Mouse (Mus musculus): ENCODE results near the gene Gcm1. TPM values are rescaled to one million over a fixed set of nuclear protein-coding genes. Genes with fewer than 3 reads are reported as not detected.
A peak's percentile ranks its signal among the peaks of the same experiment; 100 is the strongest.

The Gcm1 gene
- total RNA-seq, 2 experiments from 2014 or later = not detected

- intact Hi-C loops (cut with DNase I) = no loop called here
Measured at GRCm38 (mm10) chr9:78088971-78089370, 37.2 kb downstream of the Gcm1 start.

DNA sequence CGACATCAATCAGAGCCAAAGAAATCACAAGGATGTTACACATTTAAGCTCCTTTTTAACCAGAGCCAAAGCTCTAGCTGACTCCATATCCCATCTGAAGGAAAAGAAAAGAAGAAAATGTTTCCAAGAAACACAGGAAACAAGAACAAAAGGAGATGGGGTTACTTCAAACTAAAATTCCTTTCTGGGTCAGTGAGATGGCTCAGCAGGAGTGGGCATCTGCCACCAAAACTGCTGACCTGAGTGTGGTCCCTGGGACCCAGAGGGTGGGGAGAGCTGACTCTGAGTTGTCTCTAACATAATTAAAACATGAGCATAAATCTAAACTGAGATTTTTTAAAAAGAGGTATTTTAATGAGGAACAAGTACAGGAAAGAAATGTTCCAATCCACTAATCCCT, 38.2 kb downstream of the Gcm1 start:
- intact Hi-C loops (cut with DNase I) = no loop called here
- peak in 1 of 2 experiments; percentile 38 for DNase-seq (ENCODE audit: extremely low spot score in 1 of 2, low spot score in 2 of 2)

More at GRCm38 (mm10) chr9:78088971-78089370, 37.2 kb downstream of the Gcm1 start:
- no peak for DNase-seq (ENCODE audit: extremely low spot score in 1 of 2, low spot score in 2 of 2)

DNA sequence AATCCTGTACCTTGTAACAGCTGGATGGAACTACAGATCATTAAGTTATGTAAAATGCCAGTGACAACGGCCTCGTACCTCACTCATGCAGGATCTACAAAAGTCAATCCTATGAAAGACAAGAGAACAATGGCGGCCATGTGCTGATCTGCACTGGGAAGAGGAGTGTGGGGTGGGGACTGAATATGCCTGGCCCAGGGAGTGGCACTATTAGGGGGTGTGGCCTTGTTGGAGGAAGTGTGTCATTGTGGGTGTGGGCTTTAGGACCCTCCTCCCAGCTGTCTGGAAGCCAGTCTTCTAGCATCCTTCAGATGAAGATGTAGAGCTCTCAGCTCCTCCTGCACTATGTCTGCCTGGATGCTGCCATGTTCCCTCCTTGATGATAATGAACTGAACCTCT, 38.9 kb downstream of the Gcm1 start:
- intact Hi-C loops (cut with DNase I) = no loop called here
- DNase-seq (ENCODE audit: extremely low spot score in 1 of 2, low spot score in 2 of 2) = no peak

- intact Hi-C loops (cut with DNase I) = no loop called here
- DNase-seq (ENCODE audit: extremely low spot score in 1 of 2, low spot score in 2 of 2) = no peak
Measured at GRCm38 (mm10) chr9:78095686-78096085, 44.0 kb downstream of the Gcm1 start.

DNA sequence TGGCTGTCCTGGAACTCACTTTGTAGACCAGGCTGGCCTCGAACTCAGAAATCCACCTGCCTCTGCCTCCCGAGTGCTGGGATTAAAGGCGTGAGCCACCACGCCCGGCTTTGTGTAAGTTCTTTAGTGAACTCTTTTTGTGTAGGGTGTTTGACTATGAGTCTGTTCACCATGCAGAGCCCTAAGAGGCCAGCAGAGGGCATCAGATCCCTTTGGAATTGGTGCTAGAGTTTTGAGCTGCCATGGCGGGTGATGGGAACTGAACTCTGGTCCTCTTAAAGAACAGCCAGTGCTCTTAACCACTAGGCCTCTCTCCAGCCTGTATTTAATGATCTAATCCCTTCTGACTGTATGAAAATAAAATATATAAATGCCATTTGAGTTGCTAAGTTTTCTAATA, 44.7 kb downstream of the Gcm1 start:
- DNase-seq (ENCODE audit: extremely low spot score in 1 of 2, low spot score in 2 of 2) = no peak
- intact Hi-C loops (cut with DNase I) = no loop called here

DNA sequence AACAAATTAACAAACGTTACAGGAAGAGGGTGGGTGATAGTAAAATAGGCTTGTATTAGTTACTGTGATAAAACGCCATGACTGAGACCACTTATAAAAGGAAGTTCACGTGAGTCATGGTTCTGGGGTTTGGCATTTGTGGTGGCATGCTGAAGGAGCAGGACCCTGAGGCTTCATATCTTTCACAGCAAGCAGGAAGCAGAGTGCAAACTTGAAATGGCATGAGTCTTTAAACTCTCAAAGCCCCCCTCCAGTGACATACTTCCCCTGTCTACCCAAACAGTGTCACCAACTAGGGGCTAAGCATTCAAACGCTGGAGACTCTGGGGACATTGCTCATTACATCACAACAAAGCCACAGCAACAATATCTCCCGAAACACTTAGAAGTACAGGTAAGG, 49.2 kb downstream of the Gcm1 start:
- intact Hi-C loops (cut with DNase I) = no loop called here
- no peak for DNase-seq (ENCODE audit: extremely low spot score in 1 of 2, low spot score in 2 of 2)

DNA sequence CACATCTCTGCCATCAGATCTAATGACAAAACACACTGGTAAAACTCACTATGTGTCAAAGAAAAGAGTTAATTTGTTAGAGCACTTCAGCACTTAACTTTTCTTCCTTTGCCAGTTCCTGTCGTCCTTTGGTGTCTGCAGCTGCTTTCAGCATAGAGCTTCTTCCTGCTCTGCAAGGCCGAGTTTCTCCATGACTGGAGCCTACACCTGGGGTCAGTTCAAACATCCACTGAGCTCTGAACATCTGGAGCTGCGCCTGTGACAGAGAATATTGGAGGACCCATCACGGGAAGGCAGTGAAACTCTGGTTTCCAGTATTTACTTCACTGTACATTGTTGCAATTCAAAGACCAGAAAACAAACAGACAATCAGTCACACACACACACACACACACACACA, 49.7 kb downstream of the Gcm1 start:
- intact Hi-C loops (cut with DNase I) = no loop called here

GRCm38 (mm10) chr9:78103965-78104560, 52.3 kb downstream of the Gcm1 start:
- intact Hi-C loops (cut with DNase I) = no loop called here
- no peak for DNase-seq (ENCODE audit: extremely low spot score in 1 of 2, low spot score in 2 of 2)

More for the DNA sequence above, 49.7 kb downstream of the Gcm1 start:
- DNase-seq (ENCODE audit: extremely low spot score in 1 of 2, low spot score in 2 of 2) = no peak

- DNase-seq (ENCODE audit: extremely low spot score in 1 of 2, low spot score in 2 of 2) = no peak
- intact Hi-C loops (cut with DNase I) = no loop called here
Measured at GRCm38 (mm10) chr9:78104973-78105372, 53.2 kb downstream of the Gcm1 start.

GRCm38 (mm10) chr9:78105501-78105932, 53.8 kb downstream of the Gcm1 start:
- intact Hi-C loops (cut with DNase I) = no loop called here

DNA sequence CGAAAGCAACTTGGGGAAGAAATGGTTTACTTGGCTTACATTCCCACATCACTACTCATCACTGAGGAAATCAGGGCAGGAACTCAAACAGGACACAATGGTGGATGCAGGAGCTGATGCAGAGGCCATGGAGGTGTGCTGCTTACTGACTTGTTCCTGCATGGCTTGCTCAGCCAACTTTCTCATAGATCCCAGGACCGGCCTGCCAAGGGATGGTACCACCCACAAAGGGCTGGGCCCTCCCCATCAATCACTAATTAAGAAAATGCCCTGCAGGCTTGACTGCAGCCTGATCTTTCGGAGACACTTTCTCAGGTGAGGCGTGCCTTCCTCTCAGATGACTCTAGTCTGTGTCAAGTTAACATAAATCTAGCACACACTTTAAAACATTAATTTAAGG, 55.1 kb downstream of the Gcm1 start:
- intact Hi-C loops (cut with DNase I) = no loop called here
- DNase-seq (ENCODE audit: extremely low spot score in 1 of 2, low spot score in 2 of 2) = no peak

More at GRCm38 (mm10) chr9:78105501-78105932, 53.8 kb downstream of the Gcm1 start:
- no peak for DNase-seq (ENCODE audit: extremely low spot score in 1 of 2, low spot score in 2 of 2)

DNA sequence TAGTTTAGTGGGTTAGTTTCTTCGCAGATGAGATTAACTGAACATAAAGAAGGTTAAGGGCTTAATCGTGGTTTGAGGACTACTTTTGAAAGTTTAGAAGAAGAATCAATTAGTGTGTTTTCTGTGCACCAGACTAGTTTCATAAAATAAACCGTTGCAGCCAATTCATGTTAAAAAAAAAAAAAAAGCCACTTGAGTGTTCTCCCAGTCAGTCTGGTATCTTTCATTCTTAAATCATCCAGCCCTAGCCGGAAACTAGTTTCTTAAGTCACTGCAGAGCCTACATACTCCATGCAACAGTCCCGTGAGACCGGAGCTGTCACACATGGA, 55.8 kb downstream of the Gcm1 start:
- no peak for DNase-seq (ENCODE audit: extremely low spot score in 1 of 2, low spot score in 2 of 2)
- intact Hi-C loops (cut with DNase I) = no loop called here

- intact Hi-C loops (cut with DNase I) = no loop called here
- DNase-seq (ENCODE audit: extremely low spot score in 1 of 2, low spot score in 2 of 2) = peak; percentile 66 to 86
Measured at GRCm38 (mm10) chr9:78107912-78108795, 56.4 kb downstream of the Gcm1 start.

- intact Hi-C loops (cut with DNase I) = no loop called here
- DNase-seq (ENCODE audit: extremely low spot score in 1 of 2, low spot score in 2 of 2) = peak; percentile 91 to 93
Measured at GRCm38 (mm10) chr9:78108796-78109239, 57.1 kb downstream of the Gcm1 start, which contains the start of the genes Fbxo9 and Ick. Fbxo9 (minus strand) TSS chr9:78109065. Ick (plus strand) TSS chr9:78109192.

DNA sequence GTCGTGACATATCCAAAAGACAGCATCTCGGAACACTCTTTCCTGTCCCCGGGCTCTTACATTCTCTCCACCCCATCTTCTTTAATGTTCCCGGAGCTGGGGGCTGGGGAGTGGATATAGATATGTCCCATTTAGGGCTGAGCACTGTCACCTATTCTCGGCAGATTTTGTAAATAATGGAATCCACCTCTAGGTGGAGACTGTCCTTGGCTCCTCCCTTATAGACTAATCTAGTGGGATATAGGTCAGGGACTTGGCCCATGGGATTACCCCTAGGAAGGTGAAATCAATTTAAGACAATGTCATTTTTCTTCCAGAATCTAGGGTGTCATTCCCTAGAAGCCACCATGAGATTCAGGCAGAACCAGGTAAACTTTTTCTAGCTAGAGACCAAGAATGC, 57.9 kb downstream of the Gcm1 start:
- DNase-seq (ENCODE audit: extremely low spot score in 1 of 2, low spot score in 2 of 2) = no peak
- intact Hi-C loops (cut with DNase I) = loop anchor here (5.0 kb wide), 1 partner anchor 38 kb away; no protein-coding TSS in a partner anchor

- no peak for DNase-seq (ENCODE audit: extremely low spot score in 1 of 2, low spot score in 2 of 2)
- intact Hi-C loops (cut with DNase I) = loop anchor here (5.0 kb wide), 1 partner anchor 36 kb away; no protein-coding TSS in a partner anchor
Measured at GRCm38 (mm10) chr9:78111456-78111855, 59.7 kb downstream of the Gcm1 start.

DNA sequence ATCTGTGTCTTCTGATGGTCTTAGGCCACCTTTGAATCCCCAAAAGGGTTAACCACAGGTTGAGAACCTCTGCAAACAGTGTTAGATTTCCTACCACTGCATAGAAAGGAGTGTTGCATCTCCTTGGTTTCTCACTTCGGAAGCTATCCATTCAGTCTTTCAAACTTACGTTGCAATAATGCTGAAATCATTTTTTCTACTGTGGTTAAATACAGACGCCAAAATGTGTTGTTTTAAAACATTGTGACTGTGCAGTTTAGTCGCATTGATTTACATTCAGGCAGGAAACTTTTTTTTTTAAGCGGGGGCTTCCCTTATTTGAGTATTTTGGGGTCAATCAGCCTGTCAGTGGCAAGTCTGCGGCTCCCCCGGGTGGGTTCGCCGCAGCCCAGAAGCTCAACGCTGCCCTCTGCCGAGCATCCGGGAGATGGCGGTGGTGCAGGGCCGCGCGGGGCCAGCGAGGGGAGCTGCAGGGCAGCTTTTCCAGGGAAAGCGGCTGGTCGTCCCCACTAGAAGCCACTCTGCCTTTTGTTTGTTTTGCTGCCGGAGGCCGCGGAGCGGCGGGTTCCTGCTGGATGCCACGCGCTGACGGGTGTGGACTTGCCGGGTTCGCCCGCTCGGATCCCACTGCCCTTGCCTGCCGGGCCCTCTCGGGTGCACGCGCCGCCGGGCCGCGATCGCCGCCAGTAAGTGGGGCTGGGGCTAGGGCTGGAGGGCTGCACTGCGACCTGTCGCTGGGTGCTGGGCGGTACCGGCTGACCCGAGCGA, 61.2 kb downstream of the Gcm1 start:
- intact Hi-C loops (cut with DNase I) = loop anchor here (2.0 to 5.0 kb wide), 2 partner anchors 34 to 56 kb away; no protein-coding TSS in a partner anchor
- peak; percentile 89 to 92 for DNase-seq (ENCODE audit: extremely low spot score in 1 of 2, low spot score in 2 of 2)

- no peak for DNase-seq (ENCODE audit: extremely low spot score in 1 of 2, low spot score in 2 of 2)
- intact Hi-C loops (cut with DNase I) = loop anchor here (2.0 to 5.0 kb wide), 2 partner anchors 34 to 55 kb away; no protein-coding TSS in a partner anchor
Measured at GRCm38 (mm10) chr9:78113538-78113885, 61.8 kb downstream of the Gcm1 start.
